Mouse (Mus musculus) CH12.LX (cell line): ENCODE data around the gene Acbd4. TPM values are rescaled to one million over a fixed set of nuclear protein-coding genes. Genes with fewer than 3 reads are reported as not detected.

ENCODE experiments used
- DNase-seq: peaks from one replicate; pipeline ENCODE4 v3.0.0-alpha.2; 2013; ENCODE audit errors: extremely low read depth
- H3K27ac ChIP-seq: 2 replicates; pipeline ENCODE4 v1.5.1; 2012; ENCODE audit warnings: low read depth, mild to moderate bottlenecking, control low read depth, moderate library complexity; ENCODE audit not compliant: insufficient read depth
- H3K27me3 ChIP-seq: replicated peaks from 2 replicates; pipeline ENCODE3; 2012; ENCODE audit warnings: inconsistent platforms
- H3K36me3 ChIP-seq, 2 experiments: replicated peaks in 1 of 2; 2 replicates each; pipeline versions ENCODE3 to v1.6.1; 2012; ENCODE audit warnings: inconsistent platforms in 1 of 2, low read length in 1 of 2, mild to moderate bottlenecking in 1 of 2, mixed read lengths in 1 of 2, moderate library complexity in 1 of 2; ENCODE audit not compliant: control insufficient read depth in 1 of 2, insufficient read depth in 1 of 2
- H3K4me1 ChIP-seq, 2 experiments: 2 replicates each; pipeline ENCODE4 v1.6.1; 2012; ENCODE audit warnings: inconsistent platforms in 1 of 2, moderate library complexity in 1 of 2; ENCODE audit not compliant: insufficient read depth in 2 of 2, control insufficient read depth in 1 of 2
- H3K4me2 ChIP-seq: 2 replicates; pipeline ENCODE4 v1.6.1; 2012; ENCODE audit warnings: low read depth, mild to moderate bottlenecking, control low read depth; ENCODE audit not compliant: poor library complexity, insufficient read depth, severe bottlenecking
- H3K4me3 ChIP-seq, 3 experiments: fragments of 150-350 bp in 1 of 3; sonication (generic) in 1 of 3; replicated peaks in 1 of 3; 2 replicates each; pipeline versions ENCODE3 to v1.5.1; 2011 to 2012; ENCODE audit warnings: low read depth in 2 of 3, low read length in 2 of 3, mild to moderate bottlenecking in 2 of 3, moderate library complexity in 2 of 3, control low read depth in 1 of 3, improper control_type of control experiment in 1 of 3, inconsistent platforms in 1 of 3, mixed read lengths in 1 of 3; ENCODE audit not compliant: poor library complexity in 1 of 3
- H3K79me2 ChIP-seq: replicated peaks from 2 replicates; pipeline ENCODE4 v1.6.1; 2012; ENCODE audit warnings: mild to moderate bottlenecking, moderate library complexity; ENCODE audit not compliant: control insufficient read depth, poor library complexity, insufficient read depth, severe bottlenecking; ENCODE audit errors: extremely low read depth
- H3K9ac ChIP-seq: 2 replicates; pipeline ENCODE4 v1.6.1; 2012; ENCODE audit warnings: low read depth, mild to moderate bottlenecking, control low read depth, moderate library complexity; ENCODE audit not compliant: insufficient read depth
- H3K9me3 ChIP-seq: replicated peaks from 2 replicates; pipeline ENCODE3; 2012; ENCODE audit warnings: low read length, inconsistent platforms, mixed read lengths
- CHD2 ChIP-seq: IDR thresholded peaks from 2 replicates; pipeline ENCODE4 v1.6.1; 2011; ENCODE audit warnings: low read length, improper control_type of control experiment
- CTCF ChIP-seq, 2 experiments: IDR thresholded peaks in 1 of 2; conservative IDR thresholded peaks in 1 of 2; 2 replicates each; pipeline ENCODE4 v1.5.1; 2011 to 2012; ENCODE audit warnings: low read depth in 2 of 2, low read length in 2 of 2, improper control_type of control experiment in 1 of 2, inconsistent platforms in 1 of 2, mild to moderate bottlenecking in 1 of 2, moderate library complexity in 1 of 2
- E2F4 ChIP-seq: IDR thresholded peaks from 2 replicates; pipeline ENCODE4 v1.6.1; 2011; ENCODE audit warnings: low read depth, low read length, improper control_type of control experiment; ENCODE audit not compliant: insufficient replicate concordance
- ETS1 ChIP-seq: conservative IDR thresholded peaks from 2 replicates; pipeline ENCODE4 v1.6.1; 2012; ENCODE audit warnings: low read depth, mild to moderate bottlenecking, inconsistent platforms, low read length, improper control_type of control experiment, moderate library complexity
- IRF4 ChIP-seq: IDR thresholded peaks from 2 replicates; pipeline ENCODE4 v1.6.1; 2014; ENCODE audit warnings: low read depth, mild to moderate bottlenecking, inconsistent platforms, low read length, improper control_type of control experiment
- JUN ChIP-seq: IDR thresholded peaks from 2 replicates; pipeline ENCODE4 v1.6.1; 2011; ENCODE audit warnings: low read depth, mild to moderate bottlenecking, low read length, improper control_type of control experiment, moderate library complexity; ENCODE audit not compliant: insufficient read depth
- JUND ChIP-seq: conservative IDR thresholded peaks from 2 replicates; pipeline ENCODE4 v1.6.1; 2011; ENCODE audit warnings: low read depth, low read length, improper control_type of control experiment
- KAT2A ChIP-seq: IDR thresholded peaks from 2 replicates; pipeline ENCODE4 v1.6.1; 2012; ENCODE audit warnings: low read length, improper control_type of control experiment, inconsistent platforms; ENCODE audit not compliant: insufficient replicate concordance
- MAX ChIP-seq: IDR thresholded peaks from 2 replicates; pipeline ENCODE4 v1.6.1; 2011; ENCODE audit warnings: low read length, improper control_type of control experiment
- MAZ ChIP-seq: IDR thresholded peaks from 2 replicates; pipeline ENCODE4 v1.6.1; 2012; ENCODE audit warnings: low read depth, mild to moderate bottlenecking, inconsistent platforms, low read length, improper control_type of control experiment, moderate library complexity
- MEF2A ChIP-seq: IDR thresholded peaks from 2 replicates; pipeline ENCODE4 v1.6.1; 2014; ENCODE audit warnings: low read depth, mild to moderate bottlenecking, inconsistent platforms, low read length, improper control_type of control experiment, borderline replicate concordance
- MXI1 ChIP-seq: IDR thresholded peaks from 2 replicates; pipeline ENCODE4 v1.6.1; 2011; ENCODE audit warnings: mild to moderate bottlenecking, low read depth, low read length, improper control_type of control experiment
- NRF1 ChIP-seq: IDR thresholded peaks from 2 replicates; pipeline ENCODE4 v1.6.1; 2014; ENCODE audit warnings: low read depth, mild to moderate bottlenecking, inconsistent platforms, low read length, improper control_type of control experiment, moderate library complexity
- PAX5 ChIP-seq: IDR thresholded peaks from 2 replicates; pipeline ENCODE4 v1.6.1; 2012; ENCODE audit warnings: low read length, inconsistent platforms, mixed read lengths
- POLR2AphosphoS2 ChIP-seq: IDR thresholded peaks from 2 replicates; pipeline ENCODE4 v1.6.1; 2011; ENCODE audit warnings: low read depth, low read length, improper control_type of control experiment
- RAD21 ChIP-seq: IDR thresholded peaks from 2 replicates; pipeline ENCODE4 v1.6.1; 2011; ENCODE audit warnings: low read depth, mild to moderate bottlenecking, low read length, improper control_type of control experiment, moderate library complexity
- SIN3A ChIP-seq: IDR thresholded peaks from 2 replicates; pipeline ENCODE4 v1.6.1; 2012; ENCODE audit warnings: low read length, improper control_type of control experiment, inconsistent platforms
- TCF12 ChIP-seq: IDR thresholded peaks from 2 replicates; pipeline ENCODE4 v1.6.1; 2014; ENCODE audit warnings: low read depth, mild to moderate bottlenecking, inconsistent platforms, low read length, improper control_type of control experiment
- UBTF ChIP-seq: IDR thresholded peaks from 2 replicates; pipeline ENCODE4 v1.6.1; 2012; ENCODE audit warnings: low read depth, mild to moderate bottlenecking, inconsistent platforms, low read length, improper control_type of control experiment, moderate library complexity
- USF2 ChIP-seq: conservative IDR thresholded peaks from 2 replicates; pipeline ENCODE4 v1.6.1; 2011; ENCODE audit warnings: low read depth, low read length, improper control_type of control experiment
- ZC3H11A ChIP-seq: IDR thresholded peaks from 2 replicates; pipeline ENCODE4 v1.6.1; 2012; ENCODE audit warnings: low read depth, mild to moderate bottlenecking, inconsistent platforms, low read length, improper control_type of control experiment
- ZKSCAN1 ChIP-seq: IDR thresholded peaks from 2 replicates; pipeline ENCODE4 v1.6.1; 2012; ENCODE audit warnings: low read depth, inconsistent platforms, low read length, improper control_type of control experiment, borderline replicate concordance
- ZMIZ1 ChIP-seq: IDR thresholded peaks from 2 replicates; pipeline ENCODE4 v1.6.1; 2012; ENCODE audit warnings: low read depth, mild to moderate bottlenecking, inconsistent platforms, low read length, improper control_type of control experiment
- dilution Hi-C: fragments of 300-500 bp; cut with MboI; formaldehyde crosslinking; loops from 2 replicates; pipeline ENCODE4 v1.14.3; 2020; ENCODE audit warnings: low sequenced_read_pairs; ENCODE audit not compliant: extremely low pct_unique_long_range_greater_than_20kb, extremely low pct_ligation_motif_present
- in situ Hi-C: fragments of 300-500 bp; cut with MboI; formaldehyde crosslinking; loops from 3 replicates; pipeline ENCODE4 v1.14.3; 2019; ENCODE audit warnings: low sequenced_read_pairs, low pct_ligation_motif_present, low pct_unique_long_range_greater_than_20kb, mixed read lengths
- polyA plus RNA-seq: library from polyadenylated mRNA; unstranded; fragments of >175 nt; gene quantifications from 2 replicates; pipeline ENCODE4 v1.2.1, GENCODE M21; 2012; ENCODE audit warnings: low read depth; ENCODE audit not compliant: insufficient read length
- total RNA-seq, 2 experiments: library from RNA; depleted of rRNA; stranded (reverse); fragments of 300-350 nt in 1 of 2; fragments of >200 nt in 1 of 2; gene quantifications; 2 replicates each; pipeline ENCODE4 v1.2.3; 2012 to 2014

Gene Acbd4
- total and polyA plus RNA-seq, 3 experiments = 51.4 to 68.4 (median 62.6) TPM

DNA sequence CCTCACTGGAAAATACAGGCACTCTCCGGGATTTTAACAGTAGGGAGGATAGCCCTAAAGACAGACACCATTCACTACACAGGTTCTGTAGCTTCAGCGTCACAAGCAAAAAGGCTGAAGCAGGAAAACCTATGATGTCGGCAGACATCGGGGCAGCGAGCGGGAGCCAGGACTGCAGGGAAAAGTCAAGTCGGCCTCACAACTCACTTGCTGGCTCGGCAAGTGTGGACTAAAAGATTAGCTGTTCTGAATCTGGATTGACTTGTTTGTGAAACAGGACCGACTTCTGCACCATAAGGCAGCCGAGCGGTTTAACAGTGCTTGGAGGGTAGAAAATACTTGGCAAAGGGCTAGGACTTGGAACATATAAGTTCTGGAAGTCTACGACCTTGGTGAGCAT lies 11.5 kb downstream of the Acbd4 start:
- Histone ChIP-seq H3K4me3 (no peak overlapping the region), H3K79me2 (peaks cover 18% of the 10 kb centered on the region), H3K9me3 (no peaks in the 10 kb centered on the region), H3K36me3 (peaks cover 18 to 55% of the 10 kb centered on the region in 2 experiments), H3K9ac (no peak overlapping the region), H3K4me2 (no peak overlapping the region), H3K27me3 (no peaks in the 10 kb centered on the region), H3K27ac (no peak overlapping the region), H3K4me1 (peaks cover 6 to 16% of the 10 kb centered on the region in 2 experiments; a peak in 3 of 4 replicates)
- in situ Hi-C loops = no loop called here
- no peak for DNase-seq
- dilution Hi-C loops = no loop called here
- 0 out of 2 replicates have a peak, but pooled peaks have one; percentile 4 for TF ChIP-seq ZMIZ1
- TF ChIP-seq MAZ = no peak

DNA sequence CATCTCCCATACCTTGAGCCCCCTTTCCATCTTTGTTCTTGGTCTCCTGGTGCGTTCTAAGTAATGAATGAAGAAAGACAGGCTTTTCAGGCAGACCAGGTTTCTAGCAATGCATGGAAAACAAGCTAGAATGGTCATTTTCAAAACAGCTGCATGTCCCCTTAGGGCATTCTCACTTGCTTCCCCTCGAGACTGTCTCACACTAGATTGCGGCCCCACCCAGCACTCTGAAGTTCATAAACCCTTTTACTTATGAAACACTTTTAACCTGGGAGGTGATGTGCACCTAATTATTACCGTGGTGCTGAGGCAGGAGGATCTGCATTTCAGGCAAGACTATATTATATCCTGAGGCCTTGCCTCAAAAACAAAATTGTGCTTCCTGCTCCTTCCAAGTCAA lies 12.3 kb downstream of the Acbd4 start:
- H3K36me3 ChIP-seq = peaks cover 15 to 51% of the 10 kb centered on the region in 2 experiments
- H3K4me1 ChIP-seq = peaks cover 6 to 23% of the 10 kb centered on the region in 2 experiments; a peak in 3 of 4 replicates
- H3K4me3 ChIP-seq = peak overlapping the region in 1 of 3 experiments; percentile 74
- H3K27me3 ChIP-seq = no peaks in the 10 kb centered on the region
- in situ Hi-C loops (no loop called here), dilution Hi-C loops (no loop called here)
- H3K4me2 ChIP-seq = peak overlapping the region; percentile 74
- no peaks in the 10 kb centered on the region for H3K9me3 ChIP-seq
- H3K27ac ChIP-seq = no peak overlapping the region
- DNase-seq = no peak
- H3K79me2 ChIP-seq = peaks cover 22% of the 10 kb centered on the region
- TF ChIP-seq MXI1 (no peak), ZMIZ1 (0 out of 2 replicates have a peak, but pooled peaks have one; percentile 47)
- peak overlapping the region; percentile 95 for H3K9ac ChIP-seq

DNA sequence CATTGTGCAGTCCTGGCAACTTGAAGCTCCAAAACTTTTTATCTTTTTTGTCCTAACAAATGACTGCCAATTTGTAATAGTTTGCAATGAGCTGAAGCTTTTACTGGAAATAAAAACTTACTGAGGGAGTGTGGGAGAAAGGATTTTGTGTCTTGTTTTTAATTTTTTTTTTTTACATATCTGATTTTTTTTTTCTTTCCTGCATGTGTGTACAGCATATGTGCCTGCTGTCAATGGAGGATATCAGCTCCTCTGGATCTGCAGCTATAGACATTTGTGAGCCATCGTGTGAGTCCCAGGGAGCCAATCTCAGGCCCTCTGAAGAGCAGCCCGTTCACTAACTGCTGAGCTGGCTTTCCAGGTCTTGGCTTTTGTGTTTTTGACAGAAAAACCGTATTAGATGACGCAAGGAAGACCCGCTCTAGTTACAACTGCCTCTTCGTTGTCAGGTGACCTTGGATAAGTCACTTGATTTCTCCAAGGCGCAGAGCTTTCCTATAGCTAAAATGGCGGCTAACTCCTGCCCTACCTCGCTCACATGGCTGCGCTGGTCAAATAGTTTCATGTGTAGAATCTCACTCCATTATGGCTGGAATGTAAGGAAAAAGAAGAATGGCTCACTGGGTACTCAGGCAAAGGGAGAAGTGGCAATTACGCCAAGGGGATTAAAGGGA lies 12.9 kb downstream of the Acbd4 start:
- Histone ChIP-seq H3K4me2 (peak overlapping the region; percentile 74), H3K79me2 (peaks cover 22% of the 10 kb centered on the region), H3K9me3 (no peaks in the 10 kb centered on the region), H3K4me1 (peaks cover 6 to 26% of the 10 kb centered on the region in 2 experiments; a peak in 3 of 4 replicates), H3K27me3 (no peaks in the 10 kb centered on the region), H3K27ac (peak overlapping the region; percentile 95), H3K9ac (peak overlapping the region; percentile 95), H3K36me3 (peaks cover 11 to 44% of the 10 kb centered on the region in 2 experiments), H3K4me3 (peak overlapping the region; percentile 74 to 84 (median 82))
- in situ Hi-C loops = no loop called here
- DNase-seq = peak; percentile 89
- dilution Hi-C loops = no loop called here
- no peak for TF ChIP-seq UBTF
- TF ChIP-seq MEF2A = peak; percentile 46; the same call in 1 of the 2 replicates
- no peak for TF ChIP-seq KAT2A
- TF ChIP-seq NRF1 = peak; percentile 59
- TF ChIP-seq PAX5 = no peak
- no peak for TF ChIP-seq ZMIZ1
- peak; percentile 47; the same call in 1 of the 2 replicates for TF ChIP-seq CHD2
- TF ChIP-seq SIN3A = peak; percentile 85; the same call in 1 of the 2 replicates
- no peak for TF ChIP-seq ZKSCAN1
- TF ChIP-seq CTCF (conservative IDR thresholded peaks at IDR 0.05 in 1 of 2, IDR thresholded peaks at IDR 0.05 in 1 of 2; ENCODE audit: low read depth in 2 of 2, low read length in 2 of 2) = no peak
- peak; percentile 37 for TF ChIP-seq MXI1
- TF ChIP-seq ETS1 = peak; percentile 58; the same call in 1 of the 2 replicates
- peak; percentile 4; the same call in 1 of the 2 replicates for TF ChIP-seq JUN
- TF ChIP-seq JUND = no peak
- TF ChIP-seq E2F4 = no peak
- peak; percentile 84 for TF ChIP-seq POLR2AphosphoS2
- TF ChIP-seq MAX = peak; percentile 71; the same call in 1 of the 2 replicates
- no peak for TF ChIP-seq RAD21
- TF ChIP-seq IRF4 = no peak
- TF ChIP-seq ZC3H11A = no peak; the same call in 1 of the 2 replicates
- 0 out of 2 replicates have a peak, but pooled peaks have one; percentile 39 for TF ChIP-seq TCF12
- TF ChIP-seq USF2 = peak; percentile 58
